Mouse (Mus musculus) embryonic facial prominence, embryonic 15.5 days (tissue): ENCODE results near the gene Ccdc69. TPM values are rescaled to one million over a fixed set of nuclear protein-coding genes. Genes with fewer than 3 reads are reported as not detected.

Experiments used
- ATAC-seq: fragments of 200-750 bp; cut with Nextera tagmentation; 2 replicates; pipeline ENCODE4 v1.8.0; 2017; ENCODE audit warnings: low read depth, moderate TSS enrichment; ENCODE audit not compliant: insufficient number of reproducible peaks, low FRiP score, low TSS enrichment
- H3K27ac ChIP-seq: fragments of 300-500 bp; sonication (generic); replicated peaks from 2 replicates; pipeline ENCODE4 v1.5.1; 2015; ENCODE audit warnings: mild to moderate bottlenecking, inconsistent platforms
- H3K27me3 ChIP-seq: fragments of 300-500 bp; sonication (generic); 2 replicates; pipeline ENCODE4 v1.6.1; 2015; ENCODE audit warnings: inconsistent platforms
- H3K36me3 ChIP-seq: fragments of 300-500 bp; sonication (generic); 2 replicates; pipeline ENCODE4 v1.6.1; 2015; ENCODE audit warnings: mild to moderate bottlenecking, inconsistent platforms
- H3K4me1 ChIP-seq: fragments of 300-500 bp; sonication (generic); 2 replicates; pipeline ENCODE4 v1.6.1; 2015; ENCODE audit warnings: inconsistent platforms
- H3K4me2 ChIP-seq: fragments of 300-500 bp; sonication (generic); replicated peaks from 2 replicates; pipeline ENCODE4 v1.6.1; 2015; ENCODE audit warnings: mild to moderate bottlenecking, inconsistent platforms
- H3K4me3 ChIP-seq: fragments of 300-500 bp; sonication (generic); replicated peaks from 2 replicates; pipeline ENCODE4 v1.5.1; 2015; ENCODE audit warnings: mild to moderate bottlenecking, inconsistent platforms
- H3K9ac ChIP-seq: fragments of 300-500 bp; sonication (generic); 2 replicates; pipeline ENCODE4 v1.6.1; 2015; ENCODE audit warnings: inconsistent platforms
- H3K9me3 ChIP-seq: fragments of 300-500 bp; sonication (generic); replicated peaks from 2 replicates; pipeline ENCODE4 v1.6.1; 2016; ENCODE audit warnings: inconsistent platforms
- WGBS: fragments of 180-500 bp; shearing (Covaris S2); methylation state at CpG from one replicate; pipeline ENCODE4 v1.1.7; 2015; 5-methylcytosine and 5-hydroxymethylcytosine counted together
- polyA plus RNA-seq: library from polyadenylated mRNA; unstranded; fragments of >200 nt; fragmentation: Nextera tagmentation; extraction: Ambion mirVana; gene quantifications from 2 replicates; pipeline ENCODE4 v1.2.1, GENCODE M21; 2015

Gene Ccdc69
- polyA plus RNA-seq, 1 experiment from 2014 or later = 2.4 TPM

GRCm38 (mm10) chr11:55005684-55006083, 72.2 kb downstream of the Ccdc69 start:
- Histone ChIP-seq H3K27me3 (no peaks in the 10 kb centered on the region), H3K27ac (no peak overlapping the region), H3K4me2 (no peak overlapping the region), H3K4me1 (no peaks in the 10 kb centered on the region), H3K4me3 (no peak overlapping the region), H3K36me3 (peaks cover 97% of the 10 kb centered on the region), H3K9me3 (0 out of 2 replicates have a peak, but pooled peaks cover 3% of the 10 kb centered on the region), H3K9ac (no peak overlapping the region)
- no peak for ATAC-seq
- 86% methylated on average over 5 of the region's 5 CpGs for WGBS

DNA sequence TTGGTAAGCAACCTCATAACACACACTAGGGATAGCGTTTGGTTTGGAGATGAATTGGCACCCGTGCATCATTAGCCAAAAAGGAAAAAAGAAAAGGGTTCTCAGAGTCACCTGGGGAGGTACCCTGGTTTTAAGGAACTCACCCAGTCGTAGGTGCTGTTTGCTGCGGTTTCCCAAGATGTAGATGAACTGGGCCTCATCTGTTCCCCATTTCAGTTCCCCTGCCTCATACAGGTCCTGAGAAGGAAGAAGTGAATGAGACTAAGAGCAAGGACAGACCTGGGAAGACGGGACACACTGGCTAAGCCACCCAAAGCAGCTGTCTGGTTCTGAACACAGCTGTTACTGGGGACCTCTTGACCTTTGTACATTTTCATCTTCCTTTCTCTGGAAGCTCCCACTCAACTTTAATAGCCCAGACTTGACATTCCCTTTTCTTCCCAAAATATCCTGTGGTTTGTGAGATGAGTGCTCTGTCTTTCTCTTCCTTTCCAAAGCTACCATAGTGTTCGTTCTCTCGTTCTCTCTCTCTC, 72.9 kb downstream of the Ccdc69 start:
- WGBS = 72% methylated on average over 7 of the region's 7 CpGs
- no peaks in the 10 kb centered on the region for H3K27me3 ChIP-seq
- no peak overlapping the region for H3K27ac ChIP-seq
- 0 out of 2 replicates have a peak, but pooled peaks cover 3% of the 10 kb centered on the region for H3K9me3 ChIP-seq
- peaks cover 97% of the 10 kb centered on the region for H3K36me3 ChIP-seq
- no peak for ATAC-seq
- no peak overlapping the region for H3K4me2 ChIP-seq
- no peak overlapping the region for H3K9ac ChIP-seq
- no peaks in the 10 kb centered on the region for H3K4me1 ChIP-seq
- no peak overlapping the region for H3K4me3 ChIP-seq

Other genes starting within 250 kb of the Ccdc69 start
- 8.3 and 10.9 TPM in 2 replicates for gene Lyrm7, start 217.2 kb downstream of the Ccdc69 start, polyA plus RNA-seq
- gene Hint1, start 211.7 kb downstream of the Ccdc69 start, polyA plus RNA-seq = 512 and 526 TPM in 2 replicates
- 285 and 293 TPM in 2 replicates for gene Gpx3, start 175.7 kb downstream of the Ccdc69 start, polyA plus RNA-seq
- gene Tnip1, start 115.2 kb downstream of the Ccdc69 start, polyA plus RNA-seq = 23.0 and 24.5 TPM in 2 replicates
- 355 and 382 TPM in 2 replicates for gene Anxa6, start 44.7 kb downstream of the Ccdc69 start, polyA plus RNA-seq
- gene Gm2a, start 20.0 kb upstream of the Ccdc69 start, polyA plus RNA-seq = 29.2 and 31.8 TPM in 2 replicates
- gene Slc36a3, start 73.6 kb upstream of the Ccdc69 start, polyA plus RNA-seq = not detected in 2 replicates
- gene Slc36a2, start 106.9 kb upstream of the Ccdc69 start, polyA plus RNA-seq = 3.7 and 4.0 TPM in 2 replicates
- gene Slc36a1, start 126.2 kb upstream of the Ccdc69 start, polyA plus RNA-seq = 2.0 and 2.8 TPM in 2 replicates